Mouse (Mus musculus) MEL (cell line): ENCODE results near the gene Mccc1. TPM values are rescaled to one million over a fixed set of nuclear protein-coding genes. Genes with fewer than 3 reads are reported as not detected.

Source experiments
- DNase-seq: peaks from one replicate; pipeline ENCODE4 v3.0.0; 2011; ENCODE audit warnings: low read depth, low spot score
- H3K27ac ChIP-seq: 2 replicates; pipeline ENCODE4 v1.5.1; 2012; ENCODE audit warnings: low read depth, mild to moderate bottlenecking, control low read depth, low read length, moderate library complexity; ENCODE audit not compliant: control insufficient read depth
- H3K27me3 ChIP-seq, 2 experiments: fragments of 150-350 bp in 1 of 2; sonication (generic) in 1 of 2; 2 replicates each; pipeline ENCODE4 v1.6.1; 2012; ENCODE audit warnings: low read length in 2 of 2, mild to moderate bottlenecking in 2 of 2, improper control_type of control experiment in 1 of 2, moderate library complexity in 1 of 2; ENCODE audit not compliant: insufficient read depth in 2 of 2, control insufficient read depth in 1 of 2
- H3K36me3 ChIP-seq, 2 experiments: 2 replicates each; pipeline ENCODE4 v1.6.1; 2012 to 2014; ENCODE audit warnings: low read length in 2 of 2, improper control_type of control experiment in 1 of 2, inconsistent platforms in 1 of 2, mild to moderate bottlenecking in 1 of 2; ENCODE audit not compliant: insufficient read depth in 2 of 2, control insufficient read depth in 1 of 2
- H3K4me1 ChIP-seq, 2 experiments: fragments of 150-350 bp in 1 of 2; sonication (generic) in 1 of 2; 2 replicates each; pipeline ENCODE4 v1.6.1; 2012; ENCODE audit warnings: low read length in 2 of 2, improper control_type of control experiment in 1 of 2, mild to moderate bottlenecking in 1 of 2; ENCODE audit not compliant: insufficient read depth in 2 of 2, control insufficient read depth in 1 of 2
- H3K4me3 ChIP-seq, 2 experiments: fragments of 150-350 bp in 1 of 2; sonication (generic) in 1 of 2; 2 replicates each; pipeline ENCODE4 v1.5.1; 2012; ENCODE audit warnings: low read depth in 2 of 2, low read length in 2 of 2, mild to moderate bottlenecking in 2 of 2, moderate library complexity in 2 of 2, control low read depth in 1 of 2, improper control_type of control experiment in 1 of 2; ENCODE audit not compliant: control insufficient read depth in 1 of 2, insufficient read depth in 1 of 2
- H3K79me2 ChIP-seq: 2 replicates; pipeline ENCODE4 v1.6.1; 2012; ENCODE audit warnings: mild to moderate bottlenecking, low read length, moderate library complexity; ENCODE audit not compliant: control insufficient read depth, poor library complexity, insufficient read depth
- H3K9ac ChIP-seq: 2 replicates; pipeline ENCODE4 v1.6.1; 2012; ENCODE audit warnings: low read depth, mild to moderate bottlenecking, control low read depth, low read length, moderate library complexity; ENCODE audit not compliant: control insufficient read depth, poor library complexity, severe bottlenecking
- H3K9me3 ChIP-seq: fragments of 150-350 bp; sonication (generic); replicated peaks from 2 replicates; pipeline ENCODE4 v1.6.1; 2012; ENCODE audit warnings: mild to moderate bottlenecking, low read length, improper control_type of control experiment, moderate library complexity; ENCODE audit not compliant: insufficient read depth
- BHLHE40 ChIP-seq: IDR thresholded peaks from 2 replicates; pipeline ENCODE4 v1.6.1; 2012; ENCODE audit warnings: low read depth, mild to moderate bottlenecking, inconsistent platforms, low read length, improper control_type of control experiment, borderline replicate concordance
- CHD2 ChIP-seq: IDR thresholded peaks from 2 replicates; pipeline ENCODE4 v1.6.1; 2011; ENCODE audit warnings: low read length, improper control_type of control experiment
- E2F4 ChIP-seq: IDR thresholded peaks from 2 replicates; pipeline ENCODE4 v1.6.1; 2011; ENCODE audit warnings: low read depth, low read length, improper control_type of control experiment, borderline replicate concordance
- EP300 ChIP-seq, 2 experiments: IDR thresholded peaks; 2 replicates each; pipeline ENCODE4 v1.6.1; 2011; ENCODE audit warnings: improper control_type of control experiment in 2 of 2, low read length in 2 of 2, low read depth in 1 of 2, mild to moderate bottlenecking in 1 of 2
- ETS1 ChIP-seq: IDR thresholded peaks from 2 replicates; pipeline ENCODE4 v1.6.1; 2012; ENCODE audit warnings: low read depth, mild to moderate bottlenecking, inconsistent platforms, low read length, improper control_type of control experiment, moderate library complexity
- HCFC1 ChIP-seq: IDR thresholded peaks from 2 replicates; pipeline ENCODE4 v1.6.1; 2012; ENCODE audit warnings: low read depth, mild to moderate bottlenecking, inconsistent platforms, low read length, improper control_type of control experiment, moderate library complexity
- JUND ChIP-seq: IDR thresholded peaks from 2 replicates; pipeline ENCODE4 v1.6.1; 2011; ENCODE audit warnings: low read depth, mild to moderate bottlenecking, improper control_type of control experiment, low read length
- KAT2A ChIP-seq: conservative IDR thresholded peaks from 2 replicates; pipeline ENCODE4 v1.6.1; 2012; ENCODE audit warnings: low read depth, low read length, improper control_type of control experiment, inconsistent platforms
- MAFK ChIP-seq: IDR thresholded peaks from 2 replicates; pipeline ENCODE4 v1.6.1; 2011; ENCODE audit warnings: low read depth, mild to moderate bottlenecking, low read length, improper control_type of control experiment, borderline replicate concordance
- MAX ChIP-seq: IDR thresholded peaks from 2 replicates; pipeline ENCODE4 v1.6.1; 2011; ENCODE audit warnings: low read length, improper control_type of control experiment
- MEF2A ChIP-seq: IDR thresholded peaks from 2 replicates; pipeline ENCODE4 v1.6.1; 2014; ENCODE audit warnings: low read depth, mild to moderate bottlenecking, inconsistent platforms, low read length, improper control_type of control experiment; ENCODE audit not compliant: poor library complexity, insufficient replicate concordance, severe bottlenecking; ENCODE audit errors: extremely low read depth
- MXI1 ChIP-seq: IDR thresholded peaks from 2 replicates; pipeline ENCODE4 v1.6.1; 2011; ENCODE audit warnings: mild to moderate bottlenecking, low read depth, low read length, improper control_type of control experiment
- MYC ChIP-seq: IDR thresholded peaks from 2 replicates; pipeline ENCODE4 v1.6.1; 2011; ENCODE audit warnings: low read depth, mild to moderate bottlenecking, low read length, improper control_type of control experiment, moderate library complexity
- NELFE ChIP-seq: IDR thresholded peaks from 2 replicates; pipeline ENCODE4 v1.6.1; 2011; ENCODE audit warnings: low read depth, low read length, improper control_type of control experiment
- NRF1 ChIP-seq: IDR thresholded peaks from 2 replicates; pipeline ENCODE4 v1.6.1; 2014; ENCODE audit warnings: low read depth, mild to moderate bottlenecking, inconsistent platforms, low read length, improper control_type of control experiment, moderate library complexity; ENCODE audit not compliant: poor library complexity, insufficient read depth, severe bottlenecking
- POLR2A ChIP-seq, 2 experiments: IDR thresholded peaks; 2 replicates each; pipeline ENCODE4 v1.6.1; 2011 to 2012; ENCODE audit warnings: low read length in 2 of 2, mild to moderate bottlenecking in 2 of 2, control low read depth in 1 of 2, improper control_type of control experiment in 1 of 2, low read depth in 1 of 2, moderate library complexity in 1 of 2; ENCODE audit not compliant: control insufficient read depth in 1 of 2, insufficient read depth in 1 of 2, poor library complexity in 1 of 2
- POLR2AphosphoS5 ChIP-seq: IDR thresholded peaks from 2 replicates; pipeline ENCODE4 v1.6.1; 2012; ENCODE audit warnings: low read depth, borderline replicate concordance, mild to moderate bottlenecking, inconsistent platforms, low read length, moderate library complexity, mixed read lengths
- RAD21 ChIP-seq: IDR thresholded peaks from 2 replicates; pipeline ENCODE4 v1.6.1; 2011; ENCODE audit warnings: mild to moderate bottlenecking, low read depth, low read length, improper control_type of control experiment
- RCOR1 ChIP-seq: IDR thresholded peaks from 2 replicates; pipeline ENCODE4 v1.6.1; 2012; ENCODE audit warnings: low read depth, mild to moderate bottlenecking, inconsistent platforms, low read length, improper control_type of control experiment
- SIN3A ChIP-seq: IDR thresholded peaks from 2 replicates; pipeline ENCODE4 v1.6.1; 2012; ENCODE audit warnings: low read length, improper control_type of control experiment, inconsistent platforms
- SMC3 ChIP-seq: IDR thresholded peaks from 2 replicates; pipeline ENCODE4 v1.6.1; 2011; ENCODE audit warnings: low read depth, low read length, improper control_type of control experiment
- TBP ChIP-seq: IDR thresholded peaks from 2 replicates; pipeline ENCODE4 v1.8.0; 2011; ENCODE audit warnings: low read depth, low read length, improper control_type of control experiment
- TCF12 ChIP-seq: IDR thresholded peaks from 2 replicates; pipeline ENCODE4 v1.6.1; 2014; ENCODE audit warnings: low read depth, mild to moderate bottlenecking, inconsistent platforms, low read length, improper control_type of control experiment, moderate library complexity
- UBTF ChIP-seq: IDR thresholded peaks from 2 replicates; pipeline ENCODE4 v1.6.1; 2012; ENCODE audit warnings: low read depth, mild to moderate bottlenecking, inconsistent platforms, low read length, improper control_type of control experiment, moderate library complexity, borderline replicate concordance; ENCODE audit not compliant: insufficient read depth
- USF1 ChIP-seq: IDR thresholded peaks from 2 replicates; pipeline ENCODE4 v1.6.1; 2014; ENCODE audit warnings: low read depth, mild to moderate bottlenecking, inconsistent platforms, low read length, improper control_type of control experiment, moderate library complexity
- USF2 ChIP-seq, 2 experiments: IDR thresholded peaks; 2 replicates each; pipeline ENCODE4 v1.6.1; 2011 to 2012; ENCODE audit warnings: improper control_type of control experiment in 2 of 2, low read length in 2 of 2, borderline replicate concordance in 1 of 2, inconsistent platforms in 1 of 2, low read depth in 1 of 2, mild to moderate bottlenecking in 1 of 2; ENCODE audit not compliant: insufficient read depth in 1 of 2
- ZKSCAN1 ChIP-seq: IDR thresholded peaks from 2 replicates; pipeline ENCODE4 v1.6.1; 2012; ENCODE audit warnings: low read depth, mild to moderate bottlenecking, inconsistent platforms, low read length, improper control_type of control experiment, moderate library complexity
- polyA plus RNA-seq, 2 experiments: library from polyadenylated mRNA; stranded (reverse) in 1 of 2; unstranded in 1 of 2; fragments of >175 nt in 1 of 2; fragments of >200 nt in 1 of 2; gene quantifications; 2 replicates each; pipeline versions ENCODE4 v1.2.1 to v1.2.4; 2012; ENCODE audit warnings: low replicate concordance in 2 of 2, low read depth in 1 of 2; ENCODE audit not compliant: insufficient read length in 2 of 2, insufficient read depth in 1 of 2, missing spikeins in 1 of 2
- total RNA-seq: library from RNA; depleted of rRNA; stranded (reverse); fragments of 300-350 nt; gene quantifications from 2 replicates; pipeline ENCODE4 v1.2.3, GENCODE M21; 2012

The Mccc1 gene
- total and polyA plus RNA-seq, 3 experiments = 4.0 to 14.7 TPM; not detected in 1

GRCm38 (mm10) chr3:35937345-35937744 lies 63.1 kb downstream of the Mccc1 start, which contains the start of gene Dcun1d1:
TSS of gene Dcun1d1 (minus strand) at chr3:35937445.
- Histone ChIP-seq H3K79me2 (peaks cover 25% of the 10 kb centered on the region), H3K27me3 (no peaks in the 10 kb centered on the region), H3K4me1 (peaks cover 0 to 8% of the 10 kb centered on the region in 2 experiments), H3K4me3 (no peak within 1 kb of the TSS), H3K9me3 (no peaks in the 10 kb centered on the region), H3K27ac (no peak within 1 kb of the TSS), H3K36me3 (peaks cover 0 to 17% of the 10 kb centered on the region in 2 experiments; a peak in 2 of 4 replicates), H3K9ac (no peak within 1 kb of the TSS)
- no peak for TF ChIP-seq BHLHE40
- TF ChIP-seq EP300 (IDR thresholded peaks at IDR 0.05; ENCODE audit: low read depth in 1 of 2, low read length in 2 of 2) = no peak
- TF ChIP-seq NRF1 = no peak
- no peak for DNase-seq

GRCm38 (mm10) chr3:35933405-35933777 lies 67.1 kb downstream of the Mccc1 start:
- Histone ChIP-seq H3K9ac (peak overlapping the region; percentile 91), H3K27me3 (no peaks in the 10 kb centered on the region), H3K36me3 (peaks cover 0 to 33% of the 10 kb centered on the region in 2 experiments; a peak in 2 of 4 replicates), H3K4me1 (peaks cover 8 to 11% of the 10 kb centered on the region in 2 experiments), H3K79me2 (peaks cover 53% of the 10 kb centered on the region), H3K9me3 (no peaks in the 10 kb centered on the region), H3K4me3 (peak overlapping the region; percentile 86 to 92), H3K27ac (peak overlapping the region; percentile 84)
- peak; percentile 89 for DNase-seq
- TF ChIP-seq BHLHE40 (no peak), ETS1 (no peak), RCOR1 (no peak), JUND (no peak), SIN3A (peak; percentile 90), MAX (peak; percentile 95), USF1 (peak; percentile 82), NRF1 (peak; percentile 41; the same call in 1 of the 2 replicates), E2F4 (no peak), UBTF (no peak; the same call in 1 of the 2 replicates), HCFC1 (no peak), MXI1 (peak; percentile 99), CHD2 (no peak), TBP (peak; percentile 76), MAFK (no peak), MYC (peak; percentile 97), KAT2A (no peak), RAD21 (no peak), POLR2A (IDR thresholded peaks at IDR 0.05; ENCODE audit: control insufficient read depth in 1 of 2, insufficient read depth in 1 of 2, low read depth in 1 of 2, low read length in 2 of 2, poor library complexity in 1 of 2) (peak in 1 of 2 experiments; percentile 64; a peak in 2 of 4 replicates), TCF12 (no peak), ZKSCAN1 (no peak), SMC3 (no peak), POLR2AphosphoS5 (no peak), MEF2A (no peak), EP300 (IDR thresholded peaks at IDR 0.05; ENCODE audit: low read depth in 1 of 2, low read length in 2 of 2) (no peak), NELFE (no peak; the same call in 1 of the 2 replicates), USF2 (IDR thresholded peaks at IDR 0.05; ENCODE audit: borderline replicate concordance in 1 of 2, insufficient read depth in 1 of 2, low read depth in 1 of 2, low read length in 2 of 2) (no peak)
